Mouse (Mus musculus): ENCODE results near the gene Olfr314. TPM values are rescaled to one million over a fixed set of nuclear protein-coding genes. Genes with fewer than 3 reads are reported as not detected.
"Not testable (repeated sequence)": the region's sequence is repeated elsewhere in the genome, so short reads cannot be mapped to it uniquely, and the experiment has no call there.

The Olfr314 gene
- total RNA-seq, 2 experiments from 2014 or later, result not detected

DNA sequence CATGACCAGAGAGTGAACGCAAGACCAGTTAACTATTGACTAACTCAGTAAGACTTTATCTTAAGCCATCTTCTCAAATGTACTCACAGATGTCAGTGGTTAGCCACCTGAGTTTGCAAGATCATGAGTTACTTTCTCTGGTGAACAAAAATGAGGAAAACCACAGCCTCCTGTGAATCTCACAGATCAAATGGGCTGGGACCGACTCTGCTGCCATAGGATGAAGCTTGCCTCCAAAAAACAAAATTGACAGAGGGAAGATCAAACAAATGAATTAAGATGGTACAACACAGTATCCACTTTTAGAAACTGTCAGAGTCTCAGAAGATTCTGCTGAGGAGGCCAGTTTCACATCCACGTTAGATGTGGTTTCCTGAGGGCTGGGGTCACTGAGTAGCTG, 47.0 kb downstream of the Olfr314 start:
- DNase-seq (ENCODE audit: low spot score in 2 of 2), result no peak

DNA sequence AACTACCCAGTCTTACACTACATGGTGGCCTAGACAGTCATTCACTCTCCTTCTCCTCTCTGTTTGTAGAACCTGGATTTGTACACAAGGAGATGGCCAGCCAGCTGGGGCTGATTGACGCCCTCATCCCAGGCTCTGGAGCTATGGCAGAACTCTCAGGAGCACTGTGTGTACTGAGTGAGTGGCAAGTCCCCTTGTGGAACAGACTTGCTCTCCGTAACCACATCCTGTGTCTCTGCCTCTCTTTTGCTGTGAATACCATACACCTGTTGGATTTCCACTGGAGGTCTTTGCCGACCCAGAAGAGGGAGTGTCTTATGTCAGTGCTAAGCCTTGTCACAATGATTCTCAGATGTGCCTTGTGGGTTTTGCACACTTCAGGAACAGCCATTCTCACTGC, 49.8 kb downstream of the Olfr314 start:
- DNase-seq (ENCODE audit: low spot score in 2 of 2), result not testable (repeated sequence)

Other genes starting within 250 kb of the Olfr314 start
- not detected for gene Olfr330, start 248.1 kb upstream of the Olfr314 start, total RNA-seq (2021)
- gene Olfr329-ps, start 236.5 kb upstream of the Olfr314 start, total RNA-seq (2021), result not detected
- under 1 TPM in 1 of 2 experiments, not detected in 1; 0.18 TPM for gene Olfr328, start 227.3 kb upstream of the Olfr314 start, total RNA-seq (2021)
- gene Olfr224, start 212.4 kb upstream of the Olfr314 start, total RNA-seq (2021), result not detected
- gene Olfr325, start 205.2 kb upstream of the Olfr314 start, total RNA-seq (2021), result not detected
- not detected for gene Olfr324, start 187.8 kb upstream of the Olfr314 start, total RNA-seq (2021)
- not detected for gene 2210407C18Rik, start 166.9 kb upstream of the Olfr314 start, total RNA-seq (2021)
- not detected for gene Olfr323, start 152.5 kb upstream of the Olfr314 start, total RNA-seq (2021)
- gene Trim58, start 142.5 kb upstream of the Olfr314 start, total RNA-seq (2021), result not detected
- not detected for gene Olfr322, start 124.2 kb upstream of the Olfr314 start, total RNA-seq (2021)
- gene Olfr320, start 101.9 kb upstream of the Olfr314 start, total RNA-seq (2021), result not detected
- gene Olfr319, start 83.8 kb upstream of the Olfr314 start, total RNA-seq (2021), result not detected
- under 1 TPM; 0.09 to 0.17 TPM for gene Olfr318, start 58.9 kb upstream of the Olfr314 start, total RNA-seq (2021)
- gene Olfr317, start 43.7 kb upstream of the Olfr314 start, total RNA-seq (2021), result under 1 TPM; 0.24 to 0.28 TPM
- under 1 TPM; 0.31 to 0.37 TPM for gene Olfr316, start 30.2 kb upstream of the Olfr314 start, total RNA-seq (2021)
- gene Olfr315, start 9.8 kb upstream of the Olfr314 start, total RNA-seq (2021), result not detected
- 1 to 10 TPM; 6.0 to 6.1 TPM for gene Fam183b, start 19.0 kb downstream of the Olfr314 start, total RNA-seq (2021)
- gene Olfr313, start 32.0 kb downstream of the Olfr314 start, total RNA-seq (2021), result not detected
- gene Olfr312, start 46.3 kb downstream of the Olfr314 start, total RNA-seq (2021), result not detected
- not detected for gene Olfr311, start 56.3 kb downstream of the Olfr314 start, total RNA-seq (2021)
- gene Gm12258, start 64.2 kb downstream of the Olfr314 start, total RNA-seq (2021), result 10 to 100 TPM; 16.7 to 18.5 TPM
- gene 2810021J22Rik, start 84.3 kb downstream of the Olfr314 start, total RNA-seq (2021), result 10 to 100 TPM in 1 of 2 experiments, 1 to 10 TPM in 1; 6.8 to 12.1 TPM
- gene Zfp39, start 121.3 kb downstream of the Olfr314 start, total RNA-seq (2021), result 1 to 10 TPM; 8.8 to 8.9 TPM
- gene Btnl10, start 135.0 kb downstream of the Olfr314 start, total RNA-seq (2021), result under 1 TPM; 0.12 to 0.29 TPM
- gene Rnf187, start 156.0 kb downstream of the Olfr314 start, total RNA-seq (2021), result 100 to 1,000 TPM; 501 to 506 TPM
- gene Hist3h2ba, start 166.0 kb downstream of the Olfr314 start, total RNA-seq (2021), result 100 to 1,000 TPM; 117 to 123 TPM
- gene Hist3h2a, start 171.7 kb downstream of the Olfr314 start, total RNA-seq (2021), result 10 to 100 TPM; 59.7 to 62.5 TPM
- 1 to 10 TPM; 3.8 to 4.0 TPM for gene Trim17, start 171.7 kb downstream of the Olfr314 start, total RNA-seq (2021)
- gene Trim11, start 195.1 kb downstream of the Olfr314 start, total RNA-seq (2021), result 10 to 100 TPM; 25.5 to 27.9 TPM

All from layer of hippocampus, postnatal 14 days (tissue).